Mouse (Mus musculus) kidney, adult 2 months (tissue): ENCODE measurements around the gene Kirrel3.

Source experiments
- CTCF ChIP-seq: fragments of 200-500 bp; conservative IDR thresholded peaks from 2 replicates; pipeline ENCODE4 v1.5.1; 2011; ENCODE audit warnings: low read depth, mild to moderate bottlenecking, control low read depth, low read length, moderate library complexity, mixed read lengths; ENCODE audit not compliant: insufficient read depth, insufficient read length
- POLR2A ChIP-seq: fragments of 200-500 bp; IDR thresholded peaks from one replicate; pipeline ENCODE4 v1.6.1; 2011; ENCODE audit warnings: low read depth, low read length, control low read depth

GRCm38 (mm10) chr9:34713462-34713926, 227.8 kb downstream of the Kirrel3 start:
- TF ChIP-seq CTCF (no peak), POLR2A (no peak)
